Mouse (Mus musculus) ES-E14 (cell line): ENCODE data around the gene Rasl11a. TPM values are rescaled to one million over a fixed set of nuclear protein-coding genes. Genes with fewer than 3 reads are reported as not detected.
A peak's percentile ranks its signal among the peaks of the same experiment; 100 is the strongest.

Experiments
- DNase-seq: peaks from one replicate; pipeline ENCODE4 v3.0.0-alpha.2; 2013; ENCODE audit warnings: low read depth, low spot score
- H3K27ac ChIP-seq: 2 replicates; pipeline ENCODE4 v1.5.1; 2012; ENCODE audit warnings: low read depth, mild to moderate bottlenecking, low read length, moderate library complexity, mixed read lengths; ENCODE audit not compliant: poor library complexity, insufficient read depth, severe bottlenecking
- H3K36me3 ChIP-seq: 2 replicates; pipeline ENCODE4 v1.6.1; 2012; ENCODE audit warnings: mild to moderate bottlenecking, low read length, moderate library complexity, mixed read lengths; ENCODE audit not compliant: control insufficient read depth, poor library complexity, insufficient read depth, severe bottlenecking
- H3K4me1 ChIP-seq, 2 experiments: fragments of 150-350 bp in 1 of 2; sonication (generic) in 1 of 2; 2 replicates each; pipeline ENCODE4 v1.6.1; 2012; ENCODE audit warnings: low read length in 2 of 2, mild to moderate bottlenecking in 1 of 2, mixed read lengths in 1 of 2; ENCODE audit not compliant: control insufficient read depth in 2 of 2, insufficient read depth in 2 of 2, poor library complexity in 1 of 2
- H3K4me3 ChIP-seq, 2 experiments: fragments of 150-350 bp in 1 of 2; sonication (generic) in 1 of 2; 2 replicates each; pipeline ENCODE4 v1.5.1; 2012; ENCODE audit warnings: low read length in 2 of 2, low read depth in 1 of 2, mild to moderate bottlenecking in 1 of 2, mixed read lengths in 1 of 2; ENCODE audit not compliant: insufficient read depth in 1 of 2, poor library complexity in 1 of 2, severe bottlenecking in 1 of 2
- H3K9ac ChIP-seq: 2 replicates; pipeline ENCODE4 v1.6.1; 2012; ENCODE audit warnings: low read depth, mild to moderate bottlenecking, low read length, mixed read lengths; ENCODE audit not compliant: poor library complexity, insufficient read depth, severe bottlenecking
- H3K9me3 ChIP-seq: fragments of 150-350 bp; sonication (generic); 2 replicates; pipeline ENCODE4 v1.6.1; 2012; ENCODE audit warnings: low read depth, mild to moderate bottlenecking, low read length; ENCODE audit not compliant: control insufficient read depth, insufficient read depth
- CHD2 ChIP-seq: IDR thresholded peaks from 2 replicates; pipeline ENCODE4 v1.6.1; 2014; ENCODE audit warnings: mild to moderate bottlenecking, low read depth, low read length, inconsistent platforms
- HCFC1 ChIP-seq: IDR thresholded peaks from 2 replicates; pipeline ENCODE4 v1.6.1; 2012; ENCODE audit warnings: low read length, inconsistent platforms, borderline replicate concordance; ENCODE audit not compliant: insufficient read depth
- MAFK ChIP-seq: IDR thresholded peaks from 2 replicates; pipeline ENCODE4 v1.6.1; 2014; ENCODE audit warnings: mild to moderate bottlenecking, low read depth, low read length, inconsistent platforms; ENCODE audit not compliant: insufficient read depth
- ZC3H11A ChIP-seq: IDR thresholded peaks from 2 replicates; pipeline ENCODE4 v1.6.1; 2012; ENCODE audit warnings: low read depth, mild to moderate bottlenecking, inconsistent platforms, low read length, borderline replicate concordance
- ZNF384 ChIP-seq: IDR thresholded peaks from 2 replicates; pipeline ENCODE4 v1.6.1; 2012; ENCODE audit warnings: low read depth, low read length, inconsistent platforms
- in situ Hi-C, 2 experiments: fragments of 600-800 bp; cut with MboI; formaldehyde crosslinking; loops; one replicate each; pipeline ENCODE4 v1.15.1; 2025; ENCODE audit warnings: low sequenced_read_pairs in 2 of 2, inconsistent platforms in 1 of 2; ENCODE audit not compliant: unreplicated experiment in 2 of 2
- total RNA-seq: library from RNA; depleted of rRNA; stranded (reverse); fragments of 300-350 nt; gene quantifications from 2 replicates; pipeline ENCODE4 v1.2.3, GENCODE M21; 2012

Rasl11a gene
- total RNA-seq, 1 experiment: 7.3 TPM

DNA sequence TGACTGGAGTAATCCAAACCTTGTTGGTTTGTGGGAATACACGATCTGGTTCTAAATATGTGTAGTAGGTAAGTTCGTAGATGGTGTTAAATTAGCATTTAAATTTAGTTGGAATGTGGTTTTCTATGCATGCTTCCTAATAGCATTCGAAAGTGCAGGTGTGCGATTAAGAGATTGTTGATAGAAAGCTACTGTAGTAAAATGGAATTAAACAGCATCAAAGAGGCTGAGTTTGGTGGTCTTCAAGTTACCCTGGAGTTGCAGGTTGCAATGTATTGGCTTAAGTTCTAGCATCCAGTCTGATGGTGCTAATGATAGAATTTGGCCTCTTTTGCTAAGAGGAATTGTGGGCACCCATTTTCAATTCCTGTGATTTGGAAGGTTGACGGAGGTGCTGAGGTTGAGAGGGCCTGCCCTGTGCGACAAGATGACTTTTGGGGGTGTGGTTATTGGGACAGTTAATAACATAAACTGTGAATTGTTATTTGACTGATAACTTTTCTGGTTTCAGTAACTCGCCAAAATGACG, 11.1 kb upstream of the Rasl11a start:
- Histone ChIP-seq H3K27ac (peak overlapping the region; percentile 88; the same call in 1 of the 2 replicates), H3K36me3 (peaks cover 46% of the 10 kb centered on the region), H3K4me3 (peak overlapping the region; percentile 82 to 92), H3K9me3 (no peaks in the 10 kb centered on the region), H3K9ac (peak overlapping the region; percentile 96), H3K4me1 (peaks cover 0 to 4% of the 10 kb centered on the region in 2 experiments; a peak in 1 of 4 replicates)
- DNase-seq: no peak
- TF ChIP-seq HCFC1: no peak
- TF ChIP-seq MAFK: no peak
- TF ChIP-seq ZNF384: no peak
- TF ChIP-seq ZC3H11A: no peak
- TF ChIP-seq CHD2: no peak
- in situ Hi-C loops: no loop called here

- no peak overlapping the region; the same call in 1 of the 2 replicates for H3K27ac ChIP-seq
- H3K9ac ChIP-seq: peak overlapping the region; percentile 96; the same call in 1 of the 2 replicates
- peaks cover 0 to 6% of the 10 kb centered on the region in 2 experiments; a peak in 1 of 4 replicates for H3K4me1 ChIP-seq
- H3K36me3 ChIP-seq: peaks cover 46% of the 10 kb centered on the region
- in situ Hi-C loops: no loop called here
- peak overlapping the region; percentile 82 to 92; a peak in 2 of 4 replicates for H3K4me3 ChIP-seq
- no peaks in the 10 kb centered on the region for H3K9me3 ChIP-seq
- DNase-seq: no peak
- no peak for TF ChIP-seq ZNF384
- TF ChIP-seq CHD2: no peak
- no peak for TF ChIP-seq MAFK
- no peak for TF ChIP-seq HCFC1
- no peak for TF ChIP-seq ZC3H11A
Measured at GRCm38 (mm10) chr5:146834959-146835358, 9.9 kb upstream of the Rasl11a start.

DNA sequence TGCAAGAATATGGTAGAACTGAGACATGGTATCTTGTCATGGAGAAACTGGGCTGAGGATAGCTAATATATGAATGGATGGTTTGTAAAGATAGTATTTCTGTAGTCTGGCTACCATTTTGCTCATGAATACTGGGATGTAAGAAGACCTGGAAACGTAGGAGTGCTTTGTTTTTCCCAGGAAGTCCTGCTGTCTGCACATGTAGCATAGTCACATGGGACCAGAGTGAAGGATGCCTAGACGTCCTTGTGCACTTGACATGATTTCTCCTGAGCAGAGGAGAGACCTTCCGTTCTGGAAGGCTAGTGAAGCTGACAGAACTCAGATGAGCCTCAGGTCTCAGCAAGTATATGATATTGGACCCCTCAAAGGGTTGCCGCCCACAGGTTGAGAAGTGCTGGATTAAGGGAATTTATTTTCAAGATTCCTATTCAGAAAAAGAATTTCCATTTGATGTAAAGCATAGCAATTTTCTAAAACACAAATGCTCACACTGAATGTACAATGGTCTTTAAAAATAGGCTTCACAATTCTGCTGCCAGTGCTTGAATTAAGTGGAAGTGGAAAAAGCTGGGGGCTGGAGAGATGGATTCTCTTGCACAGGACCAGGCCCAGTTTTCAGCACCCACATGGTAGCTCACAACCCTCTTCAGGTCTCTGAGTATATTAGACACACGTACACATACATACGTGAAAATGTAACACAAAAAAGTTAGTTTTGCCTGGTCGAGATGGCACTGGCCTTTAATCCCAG, 6.7 kb upstream of the Rasl11a start:
- Histone ChIP-seq H3K9ac (no peak overlapping the region), H3K4me3 (no peak overlapping the region), H3K9me3 (no peaks in the 10 kb centered on the region), H3K27ac (no peak overlapping the region), H3K36me3 (peaks cover 46% of the 10 kb centered on the region), H3K4me1 (peaks cover 0 to 6% of the 10 kb centered on the region in 2 experiments; a peak in 1 of 4 replicates)
- TF ChIP-seq ZNF384: no peak
- TF ChIP-seq HCFC1: no peak
- TF ChIP-seq CHD2: no peak
- no peak for TF ChIP-seq ZC3H11A
- no peak for TF ChIP-seq MAFK
- in situ Hi-C loops: no loop called here
- no peak for DNase-seq

DNA sequence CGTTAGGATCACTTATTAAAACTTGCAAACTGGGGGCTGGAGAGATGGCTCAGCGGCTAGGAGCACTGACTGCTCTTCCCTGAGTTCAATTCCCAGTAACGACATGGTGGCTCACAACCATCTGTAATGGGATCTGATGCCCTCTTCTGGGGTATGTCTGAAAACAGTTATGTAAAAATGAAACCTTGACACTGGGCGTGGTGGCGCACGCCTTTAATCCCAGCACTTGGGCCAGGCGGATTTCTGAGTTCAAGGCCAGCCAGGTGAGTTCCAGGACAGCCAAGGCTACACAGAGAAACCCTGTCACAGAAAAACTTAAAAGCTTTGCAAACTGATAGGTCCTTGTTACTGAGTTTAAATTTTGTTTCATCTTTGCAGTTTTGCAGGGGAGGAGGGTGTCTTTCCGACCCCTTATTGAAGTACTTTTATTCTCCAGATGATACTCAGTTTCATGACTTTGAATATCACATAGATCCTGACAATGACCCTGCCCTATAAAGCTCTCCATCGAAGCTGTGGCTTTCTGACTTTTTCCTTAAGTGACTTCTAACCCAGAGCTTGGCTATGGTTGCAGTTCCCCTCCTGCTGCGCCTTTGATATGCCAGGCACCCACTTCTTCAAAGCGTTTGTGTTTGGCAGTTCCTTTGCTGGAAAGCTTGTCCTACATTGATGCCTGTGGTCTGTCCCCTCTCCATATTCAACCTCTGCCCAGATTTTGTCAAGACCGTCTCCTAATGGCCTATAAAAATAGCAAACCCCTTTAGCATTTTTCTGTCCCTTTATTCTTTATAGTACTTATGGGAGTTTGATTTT, 5.8 kb upstream of the Rasl11a start:
- DNase-seq: no peak
- Histone ChIP-seq H3K9ac (no peak overlapping the region), H3K36me3 (peaks cover 43% of the 10 kb centered on the region), H3K9me3 (no peaks in the 10 kb centered on the region), H3K4me1 (peaks cover 0 to 6% of the 10 kb centered on the region in 2 experiments; a peak in 1 of 4 replicates), H3K27ac (no peak overlapping the region), H3K4me3 (no peak overlapping the region)
- in situ Hi-C loops: no loop called here
- TF ChIP-seq ZC3H11A (no peak), CHD2 (no peak), HCFC1 (no peak), ZNF384 (no peak), MAFK (no peak)
